Mouse (Mus musculus) hindbrain, embryonic 11.5 days (tissue): Measurements from ENCODE around the gene Fam186b. TPM values are rescaled to one million over a fixed set of nuclear protein-coding genes. Genes with fewer than 3 reads are reported as not detected.
"Not testable (repeated sequence)": the region's sequence is repeated elsewhere in the genome, so short reads cannot be mapped to it uniquely, and the experiment has no call there.

Experiments
- ATAC-seq: fragments of 200-750 bp; cut with Nextera tagmentation; 2 replicates; pipeline ENCODE4 v1.8.0; 2017; ENCODE audit warnings: mild to moderate bottlenecking, moderate TSS enrichment, moderate library complexity; ENCODE audit not compliant: low FRiP score
- DNase-seq: peaks from one replicate; pipeline ENCODE4 v3.0.0-alpha.2; 2015; ENCODE audit warnings: low spot score
- H3K27ac ChIP-seq: fragments of 300-500 bp; sonication (generic); 2 replicates; pipeline ENCODE4 v1.5.1; 2014; ENCODE audit warnings: mild to moderate bottlenecking, low read depth, low read length
- H3K27me3 ChIP-seq: fragments of 300-500 bp; sonication (generic); 2 replicates; pipeline ENCODE4 v1.6.1; 2014; ENCODE audit warnings: mild to moderate bottlenecking, low read length, moderate library complexity, mixed read lengths; ENCODE audit not compliant: control insufficient read depth, insufficient read depth
- H3K36me3 ChIP-seq: fragments of 300-500 bp; sonication (generic); 2 replicates; pipeline ENCODE4 v1.6.1; 2014; ENCODE audit warnings: mild to moderate bottlenecking, low read length, moderate library complexity, mixed read lengths; ENCODE audit not compliant: control insufficient read depth, insufficient read depth
- H3K4me1 ChIP-seq: fragments of 300-500 bp; sonication (generic); replicated peaks from 2 replicates; pipeline ENCODE4 v1.6.1; 2014; ENCODE audit warnings: low read length, mixed read lengths; ENCODE audit not compliant: control insufficient read depth, insufficient read depth
- H3K4me2 ChIP-seq: fragments of 300-500 bp; sonication (generic); replicated peaks from 2 replicates; pipeline ENCODE4 v1.6.1; 2014; ENCODE audit warnings: mild to moderate bottlenecking, low read depth, low read length
- H3K4me3 ChIP-seq: fragments of 300-500 bp; sonication (generic); 2 replicates; pipeline ENCODE4 v1.5.1; 2014; ENCODE audit warnings: low read depth, low read length
- H3K9ac ChIP-seq: fragments of 300-500 bp; sonication (generic); 2 replicates; pipeline ENCODE4 v1.6.1; 2014; ENCODE audit warnings: low read depth, low read length
- H3K9me3 ChIP-seq: fragments of 300-500 bp; sonication (generic); 2 replicates; pipeline ENCODE4 v1.6.1; 2016; ENCODE audit warnings: low read length; ENCODE audit not compliant: control insufficient read depth
- WGBS: fragments of 180-500 bp; shearing (Covaris S2); extraction: QIAGEN DNeasy Blood & Tissue Kit; methylation state at CpG from one replicate; pipeline ENCODE4 v1.1.7; 2014; 5-methylcytosine and 5-hydroxymethylcytosine counted together
- polyA plus RNA-seq: library from polyadenylated mRNA; unstranded; fragments of >200 nt; fragmentation: Nextera tagmentation; extraction: Ambion mirVana; gene quantifications from 2 replicates; pipeline ENCODE4 v1.2.1, GENCODE M21; 2014

Fam186b gene
- polyA plus RNA-seq, 1 experiment from 2014 or later: 0.29 TPM

DNA sequence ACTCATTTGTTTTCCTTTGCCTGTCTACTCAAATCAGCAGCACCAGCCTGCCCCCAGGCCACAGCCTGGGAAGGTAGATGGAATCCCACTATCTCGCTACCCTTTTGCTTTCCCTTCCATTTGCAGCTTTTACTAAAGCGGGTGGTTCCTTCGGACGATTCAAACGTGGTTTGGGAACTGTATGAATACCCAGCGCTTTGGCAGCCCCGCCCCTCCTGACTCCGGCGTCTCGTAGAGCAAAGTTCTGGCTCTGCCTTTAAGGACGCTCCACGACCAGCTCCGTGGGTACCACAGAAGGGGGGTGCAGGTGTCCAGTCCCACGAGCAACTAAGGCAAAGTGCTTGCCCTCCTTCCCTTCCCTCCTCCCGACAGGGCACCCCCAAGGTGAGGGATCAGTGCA, 44.6 kb downstream of the Fam186b start:
- ATAC-seq, H3K27me3 ChIP-seq, H3K36me3 ChIP-seq, H3K9me3 ChIP-seq, H3K4me1 ChIP-seq, H3K27ac ChIP-seq: not testable (repeated sequence)
- DNase-seq: peak; percentile 26
- peak overlapping the region; percentile 62 for H3K4me3 ChIP-seq
- peak overlapping the region; percentile 54 for H3K4me2 ChIP-seq
- H3K9ac ChIP-seq: peak overlapping the region; percentile 46
- WGBS: 1% methylated on average over 14 of the region's 15 CpGs

DNA sequence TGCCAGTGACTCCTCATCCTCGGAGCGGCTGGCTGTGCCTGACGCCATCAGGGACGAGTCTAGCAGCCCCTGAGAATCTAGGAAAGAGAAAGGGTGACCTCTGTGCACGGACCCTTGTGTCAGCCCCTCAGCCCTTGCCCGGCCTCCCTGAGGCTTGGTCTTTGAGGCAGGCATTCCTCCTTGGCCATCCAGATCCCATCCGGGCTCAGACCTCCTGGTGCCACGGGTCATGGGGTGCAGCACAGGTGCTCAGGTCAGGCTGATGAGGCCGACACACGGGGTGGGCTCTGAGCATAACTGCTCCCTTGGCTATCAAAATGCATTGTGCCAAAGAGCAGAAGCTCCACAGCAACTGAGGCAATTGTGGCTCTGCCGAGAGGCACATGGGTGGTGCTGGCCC, 45.8 kb downstream of the Fam186b start:
- Histone ChIP-seq H3K27me3 (no peaks in the 10 kb centered on the region), H3K9ac (no peak overlapping the region), H3K36me3 (peaks cover 6% of the 10 kb centered on the region; the same call in 1 of the 2 replicates), H3K4me2 (no peak overlapping the region), H3K4me1 (no peaks in the 10 kb centered on the region; the same call in 1 of the 2 replicates), H3K27ac (no peak overlapping the region), H3K4me3 (no peak overlapping the region), H3K9me3 (no peaks in the 10 kb centered on the region)
- no peak for ATAC-seq
- WGBS: 90% methylated on average over 11 of the region's 11 CpGs
- no peak for DNase-seq

DNA sequence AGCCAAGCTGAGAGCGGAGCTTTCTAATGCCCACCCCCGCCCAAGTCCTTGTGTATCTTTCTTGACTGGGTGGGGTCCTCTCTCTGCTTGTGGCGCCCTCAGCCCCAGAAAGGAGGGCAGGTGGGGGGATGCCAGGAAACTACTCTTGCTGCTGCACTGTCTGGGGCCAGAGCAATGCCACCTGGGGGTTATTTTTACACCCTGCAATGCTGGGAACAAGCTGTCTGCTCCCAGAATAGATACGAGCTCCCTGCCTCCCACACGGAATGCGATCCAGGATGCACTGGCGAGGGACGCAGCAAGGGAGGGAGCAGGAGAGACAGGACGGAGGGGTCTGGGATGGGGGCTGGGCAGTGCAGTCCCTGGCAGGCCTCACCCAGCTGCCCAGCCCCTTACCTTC, 46.7 kb downstream of the Fam186b start:
- peaks cover 6% of the 10 kb centered on the region; the same call in 1 of the 2 replicates for H3K36me3 ChIP-seq
- ATAC-seq: no peak
- no peak for DNase-seq
- no peaks in the 10 kb centered on the region for H3K9me3 ChIP-seq
- no peaks in the 10 kb centered on the region; the same call in 1 of the 2 replicates for H3K4me1 ChIP-seq
- no peak overlapping the region for H3K27ac ChIP-seq
- H3K27me3 ChIP-seq: no peaks in the 10 kb centered on the region
- H3K9ac ChIP-seq: no peak overlapping the region
- H3K4me3 ChIP-seq: no peak overlapping the region
- 88% methylated on average over 9 of the region's 9 CpGs for WGBS
- H3K4me2 ChIP-seq: no peak overlapping the region

DNA sequence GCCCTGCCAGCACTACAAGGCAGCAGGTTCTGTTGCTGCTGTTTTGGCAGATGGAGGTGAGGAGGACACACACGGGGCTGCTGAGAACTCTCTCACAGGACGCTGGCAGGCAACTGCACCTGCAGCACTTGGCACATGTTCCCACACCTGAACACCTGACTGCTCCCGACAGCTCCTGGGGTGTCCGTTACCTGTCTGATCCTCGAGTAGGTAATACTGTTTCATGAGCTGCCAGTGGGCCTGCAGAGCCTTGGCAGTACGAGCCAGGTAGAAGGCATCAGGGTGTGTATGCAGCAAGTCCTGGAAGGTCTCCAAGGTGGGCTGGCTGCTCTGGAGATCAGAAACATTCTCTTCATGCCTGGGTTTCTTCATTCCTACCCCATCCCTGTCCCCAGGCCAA, 49.0 kb downstream of the Fam186b start:
- H3K27ac ChIP-seq, DNase-seq, H3K27me3 ChIP-seq, H3K9me3 ChIP-seq, H3K4me1 ChIP-seq, ATAC-seq, H3K4me3 ChIP-seq, H3K4me2 ChIP-seq, H3K9ac ChIP-seq: not testable (repeated sequence)
- 95% methylated on average over 6 of the region's 6 CpGs for WGBS
- H3K36me3 ChIP-seq: peaks cover 10% of the 10 kb centered on the region; the same call in 1 of the 2 replicates

DNA sequence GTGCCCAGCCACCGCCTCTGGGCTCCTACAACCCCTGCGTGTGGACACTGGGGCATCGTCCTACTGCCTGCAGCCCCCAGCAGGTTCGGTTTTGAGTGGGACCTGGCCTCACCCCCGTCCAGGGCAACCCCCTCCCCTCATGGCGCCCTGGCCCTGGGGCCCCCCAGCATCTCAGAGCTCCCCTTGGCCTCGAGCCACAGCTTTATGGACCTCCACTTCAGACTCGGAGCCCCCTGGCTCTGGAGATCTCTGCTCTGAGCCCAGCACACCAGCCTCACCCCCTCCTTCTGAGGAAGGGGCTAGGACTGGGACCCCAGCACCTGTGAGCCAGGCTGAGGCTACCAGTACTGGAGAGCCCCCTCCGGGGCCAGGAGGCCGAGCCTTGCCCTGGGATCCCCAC, 53.6 kb downstream of the Fam186b start:
- ATAC-seq: no peak
- H3K9me3 ChIP-seq: no peaks in the 10 kb centered on the region
- H3K4me1 ChIP-seq: no peaks in the 10 kb centered on the region
- no peak overlapping the region for H3K27ac ChIP-seq
- H3K4me3 ChIP-seq: no peak overlapping the region
- H3K36me3 ChIP-seq: peaks cover 9% of the 10 kb centered on the region; the same call in 1 of the 2 replicates
- WGBS: 88% methylated on average over 8 of the region's 10 CpGs
- H3K9ac ChIP-seq: no peak overlapping the region
- no peaks in the 10 kb centered on the region for H3K27me3 ChIP-seq
- no peak for DNase-seq
- no peak overlapping the region for H3K4me2 ChIP-seq

DNA sequence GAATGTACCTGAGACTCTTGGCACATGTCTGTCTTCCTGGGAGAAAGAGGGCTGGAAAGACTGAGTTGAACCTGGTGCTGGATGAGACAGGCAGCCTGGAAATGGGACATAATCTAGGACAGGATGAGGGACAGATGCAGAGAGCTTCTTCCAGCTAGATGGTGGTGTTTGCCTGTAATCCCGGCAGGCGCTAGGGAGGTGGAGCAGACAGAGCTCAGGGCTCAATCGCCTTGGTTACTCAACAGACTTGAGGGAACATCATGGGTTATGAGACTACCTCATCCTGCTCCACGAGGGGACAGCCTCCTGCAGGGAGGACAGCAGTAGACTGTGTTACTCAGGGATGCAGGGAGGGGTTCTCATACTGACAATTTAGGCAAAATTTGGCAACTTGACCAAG, 54.4 kb downstream of the Fam186b start:
- Histone ChIP-seq H3K36me3 (peaks cover 8% of the 10 kb centered on the region; the same call in 1 of the 2 replicates), H3K27ac (no peak overlapping the region), H3K4me2 (no peak overlapping the region), H3K9me3 (no peaks in the 10 kb centered on the region), H3K4me1 (no peaks in the 10 kb centered on the region), H3K9ac (no peak overlapping the region), H3K4me3 (no peak overlapping the region), H3K27me3 (no peaks in the 10 kb centered on the region)
- ATAC-seq (no peak), DNase-seq (no peak)
- 84% methylated on average over 4 of the region's 4 CpGs for WGBS

DNA sequence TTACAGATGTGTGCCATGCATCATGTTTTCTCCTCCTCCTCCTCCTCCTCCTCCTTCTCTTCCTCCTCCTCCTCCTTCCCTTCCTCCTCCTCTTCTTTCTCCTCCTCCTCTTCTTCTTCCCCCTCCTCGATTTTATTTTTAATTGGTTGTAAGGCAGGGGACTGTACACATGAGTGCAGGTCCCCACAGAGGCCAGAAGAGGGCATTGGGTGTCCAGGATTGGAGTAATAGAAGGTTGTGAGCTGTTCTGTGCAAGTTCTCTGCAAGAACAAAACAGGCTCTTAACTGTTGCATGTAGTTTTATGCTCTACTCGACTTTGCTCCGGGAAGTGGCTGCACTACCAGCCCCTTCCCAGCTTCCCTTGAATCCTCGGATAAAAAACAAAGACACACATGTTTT, 55.6 kb downstream of the Fam186b start:
- H3K9ac ChIP-seq: no peak overlapping the region
- DNase-seq (no peak), ATAC-seq (no peak)
- no peak overlapping the region for H3K4me3 ChIP-seq
- no peaks in the 10 kb centered on the region for H3K27me3 ChIP-seq
- no peak overlapping the region for H3K27ac ChIP-seq
- WGBS: 78% methylated on average over 4 of the region's 4 CpGs
- H3K4me1 ChIP-seq: no peaks in the 10 kb centered on the region
- H3K4me2 ChIP-seq: no peak overlapping the region
- H3K36me3 ChIP-seq: 0 out of 2 replicates have a peak, but pooled peaks cover 5% of the 10 kb centered on the region
- no peaks in the 10 kb centered on the region for H3K9me3 ChIP-seq

DNA sequence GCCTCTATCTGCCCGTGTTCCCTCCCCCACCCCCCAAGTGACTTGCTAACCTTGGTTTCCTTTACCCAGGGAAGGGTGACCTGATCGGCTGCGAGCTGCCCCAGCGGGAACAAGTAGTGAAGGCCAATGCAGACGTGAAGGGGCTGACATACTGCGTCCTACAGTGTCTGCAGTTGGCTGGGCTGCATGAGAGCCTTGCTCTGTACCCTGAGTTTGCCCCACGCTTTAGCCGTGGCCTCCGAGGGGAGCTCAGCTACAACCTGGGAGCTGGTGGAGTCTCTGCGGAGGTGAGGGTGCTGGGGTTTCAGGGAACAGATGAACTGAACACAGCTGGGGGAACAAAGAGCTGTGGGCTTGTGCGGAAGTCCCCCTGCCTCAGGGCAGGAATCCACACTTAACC, 57.7 kb downstream of the Fam186b start:
- DNase-seq: no peak
- Histone ChIP-seq H3K9me3 (no peaks in the 10 kb centered on the region), H3K36me3 (0 out of 2 replicates have a peak, but pooled peaks cover 5% of the 10 kb centered on the region), H3K27ac (no peak overlapping the region), H3K9ac (no peak overlapping the region), H3K4me3 (no peak overlapping the region), H3K27me3 (no peaks in the 10 kb centered on the region; the same call in 1 of the 2 replicates), H3K4me2 (no peak overlapping the region), H3K4me1 (0 out of 2 replicates have a peak, but pooled peaks cover 2% of the 10 kb centered on the region)
- no peak for ATAC-seq
- WGBS: 67% methylated on average over 11 of the region's 11 CpGs

DNA sequence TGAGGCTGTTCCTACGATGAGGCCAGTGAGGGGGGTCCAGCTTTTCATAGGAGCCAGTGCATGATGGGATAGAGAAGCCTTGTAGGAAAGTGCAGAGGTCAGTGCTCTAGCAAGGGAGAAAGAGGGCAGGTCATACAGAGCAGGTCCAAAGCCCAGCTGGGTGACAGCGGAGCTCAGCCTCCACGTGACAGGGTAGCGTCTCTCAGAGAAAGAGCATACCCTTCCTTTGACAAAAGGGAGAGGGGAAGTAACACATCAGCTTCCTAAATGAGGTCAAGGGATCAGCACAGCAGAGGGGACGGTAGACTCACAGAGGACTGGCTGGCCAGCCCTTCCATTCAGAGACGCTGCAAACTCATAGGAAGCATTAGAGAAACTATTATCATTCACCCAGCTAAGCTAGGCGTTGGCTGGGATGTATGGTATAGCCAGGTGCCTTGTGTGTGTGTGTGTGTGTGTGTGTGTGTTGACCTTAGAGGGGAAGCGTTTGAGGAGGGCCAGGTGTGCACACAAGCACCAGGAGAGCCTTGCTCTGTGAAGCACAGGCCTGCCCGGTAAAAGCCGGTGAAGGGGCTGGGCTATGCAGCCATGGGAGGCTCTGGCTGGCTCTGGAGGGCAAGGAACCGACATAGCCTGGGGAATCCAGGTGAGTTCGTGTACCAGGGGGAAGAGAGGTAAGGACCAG, 61.2 kb downstream of the Fam186b start:
- Histone ChIP-seq H3K36me3 (no peaks in the 10 kb centered on the region), H3K4me1 (0 out of 2 replicates have a peak, but pooled peaks cover 2% of the 10 kb centered on the region), H3K27ac (no peak overlapping the region), H3K9ac (peak overlapping the region; percentile 11; the same call in 1 of the 2 replicates), H3K4me3 (no peak overlapping the region), H3K9me3 (no peaks in the 10 kb centered on the region), H3K4me2 (no peak overlapping the region), H3K27me3 (peaks cover 4% of the 10 kb centered on the region; the same call in 1 of the 2 replicates)
- ATAC-seq (no peak), DNase-seq (no peak)
- 54% methylated on average over 12 of the region's 12 CpGs for WGBS
